Mouse (Mus musculus) megakaryocyte, embryonic 14.5 days (primary cell): Measurements from ENCODE around the gene Zfp952.

Experiments used
- FLI1 ChIP-seq: IDR thresholded peaks from 2 replicates; pipeline ENCODE4 v1.6.1; 2012; ENCODE audit warnings: low read length, inconsistent platforms, mixed read lengths
- GATA1 ChIP-seq: IDR thresholded peaks from 3 replicates; pipeline ENCODE4 v1.6.1; 2012; ENCODE audit warnings: mixed read lengths, low read length, inconsistent platforms, borderline replicate concordance

GRCm38 (mm10) chr17:32951441-32951840 lies 41.5 kb upstream of the Zfp952 start:
- TF ChIP-seq GATA1 (no peak), FLI1 (no peak)
